Mouse (Mus musculus) layer of hippocampus, adult 9-10 months (tissue): ENCODE data around the gene Olfr766-ps1.
"Not testable (repeated sequence)": the region's sequence is repeated elsewhere in the genome, so short reads cannot be mapped to it uniquely, and the experiment has no call there.

Source experiments
- DNase-seq: peaks from one replicate; pipeline ENCODE4 v3.0.0; 2022; ENCODE audit warnings: low spot score

Olfr766-ps1 gene

DNA sequence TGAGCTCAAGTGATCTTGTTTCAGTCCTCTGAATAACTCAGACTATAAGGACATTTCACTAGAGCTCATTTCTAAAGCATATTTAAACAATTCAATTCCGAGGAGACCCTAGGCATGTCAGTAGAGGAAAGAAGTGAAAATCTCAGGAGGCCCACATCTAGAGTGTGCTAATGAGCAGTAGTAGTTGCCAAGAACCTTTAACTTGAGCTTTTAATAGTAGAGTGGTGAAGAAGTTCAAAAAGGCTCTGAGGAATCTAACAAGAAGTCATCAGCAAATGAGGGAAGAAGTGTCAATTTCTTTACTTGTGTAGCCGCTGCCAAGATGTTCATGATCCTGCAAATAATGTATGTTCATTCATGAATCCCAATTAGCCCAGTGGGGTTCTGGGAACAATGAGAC lies at the start of gene Olfr766-ps1:
Olfr766-ps1 (minus strand) TSS at position 101 of the 400 bp plus-strand sequence.
- no peak for DNase-seq

DNA sequence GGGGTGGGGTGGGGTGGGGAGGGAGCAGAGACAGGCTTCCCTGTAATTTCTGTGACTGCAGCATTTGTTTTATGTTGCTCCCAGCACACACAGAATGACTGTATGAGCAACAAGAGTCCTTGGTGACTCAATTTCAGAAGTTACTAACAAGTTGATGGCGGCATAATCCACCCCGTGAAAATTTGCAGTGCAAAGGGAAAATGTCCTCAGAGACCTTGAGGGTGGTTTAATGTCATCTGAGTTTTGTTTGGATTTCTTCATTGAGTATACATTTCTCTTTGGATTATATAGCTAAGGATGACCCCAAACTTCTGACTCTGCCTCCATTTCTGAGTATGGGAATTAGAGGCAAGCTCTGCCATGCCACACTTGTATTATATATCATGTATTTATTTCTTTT lies 49.0 kb upstream of the Olfr766-ps1 start, which contains the start of gene Olfr769:
Olfr769 (minus strand) TSS at position 101 of the 400 bp plus-strand sequence.
- no peak for DNase-seq

DNA sequence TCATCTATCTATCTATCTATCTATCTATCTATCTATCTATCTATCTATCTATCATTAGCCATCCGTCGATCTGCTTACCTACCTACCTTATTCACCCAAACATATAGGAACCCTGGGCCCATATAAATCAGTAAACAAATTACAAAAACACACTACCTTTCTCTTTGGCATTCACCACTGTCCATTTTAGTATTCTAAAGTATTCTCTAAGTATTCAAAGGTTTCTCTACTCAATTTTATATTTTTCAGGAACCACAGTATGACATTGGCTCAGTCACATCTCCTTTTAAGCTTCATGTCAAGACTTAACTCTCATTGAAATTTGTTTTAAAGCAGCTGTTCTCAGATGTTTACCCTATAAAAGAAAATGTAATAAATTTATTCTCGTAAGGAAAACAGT lies 46.4 kb upstream of the Olfr766-ps1 start:
- no peak for DNase-seq

DNA sequence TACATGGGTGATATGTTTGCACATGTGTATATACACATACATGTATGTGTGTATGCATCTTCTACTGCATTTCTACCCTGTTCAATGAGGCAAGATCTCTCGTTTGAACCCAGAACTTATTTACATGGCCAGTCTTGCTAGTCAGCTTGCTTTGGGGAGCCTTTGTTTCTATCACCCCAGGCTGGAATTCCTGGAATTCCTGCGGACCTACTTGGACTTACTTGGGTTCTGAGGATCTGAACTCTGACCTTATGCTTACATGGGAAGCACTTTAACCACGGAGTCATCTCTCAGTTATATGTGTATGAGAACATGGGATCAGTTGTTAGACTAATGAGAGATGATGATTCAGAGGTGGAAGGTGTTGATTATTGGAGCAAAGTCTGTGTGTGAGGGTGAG lies 32.5 kb upstream of the Olfr766-ps1 start:
- DNase-seq = no peak

DNA sequence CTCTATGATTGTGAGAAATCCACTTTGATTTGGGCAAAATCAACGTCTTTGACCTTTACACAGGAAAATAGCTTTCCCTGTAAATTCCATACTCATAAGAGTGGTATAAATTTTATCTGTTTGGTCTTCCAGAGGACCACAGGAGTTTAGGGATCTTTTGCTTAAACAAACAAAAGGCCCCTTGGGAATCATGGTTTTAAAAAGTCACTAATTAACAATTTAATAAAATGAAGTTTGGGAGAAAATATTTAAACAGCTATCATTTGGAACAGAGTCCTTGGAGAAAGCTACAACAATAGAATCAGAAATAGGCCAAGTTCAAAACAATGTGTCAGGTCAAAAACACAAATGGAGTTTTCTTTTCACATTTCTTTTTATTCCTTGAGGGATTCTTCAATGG lies 30.5 kb upstream of the Olfr766-ps1 start, which contains the start of gene Olfr768:
Olfr768 (minus strand) TSS at position 101 of the 400 bp plus-strand sequence.
- DNase-seq = no peak

DNA sequence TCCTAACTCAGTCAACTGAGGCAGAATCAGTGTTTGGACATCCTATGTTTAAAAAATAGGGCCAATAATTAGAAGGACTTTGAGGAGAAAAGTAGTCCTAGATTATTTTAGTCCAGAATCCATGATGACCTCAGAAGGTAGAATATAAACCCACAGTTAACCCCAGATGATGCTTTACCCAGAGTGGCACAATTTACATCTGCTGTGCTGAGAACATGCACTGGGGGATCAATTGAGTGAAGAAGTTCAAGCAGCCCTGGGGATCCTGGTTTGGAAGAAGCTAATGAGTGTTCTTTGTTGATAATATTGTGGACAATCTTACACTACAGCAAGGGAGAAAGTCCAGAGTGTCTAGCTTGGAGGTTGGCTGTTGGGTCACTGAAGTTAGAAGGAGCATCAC lies 14.0 kb upstream of the Olfr766-ps1 start, which contains the start of gene Olfr767:
Olfr767 (minus strand) TSS at position 101 of the 400 bp plus-strand sequence.
- DNase-seq = not testable (repeated sequence)

DNA sequence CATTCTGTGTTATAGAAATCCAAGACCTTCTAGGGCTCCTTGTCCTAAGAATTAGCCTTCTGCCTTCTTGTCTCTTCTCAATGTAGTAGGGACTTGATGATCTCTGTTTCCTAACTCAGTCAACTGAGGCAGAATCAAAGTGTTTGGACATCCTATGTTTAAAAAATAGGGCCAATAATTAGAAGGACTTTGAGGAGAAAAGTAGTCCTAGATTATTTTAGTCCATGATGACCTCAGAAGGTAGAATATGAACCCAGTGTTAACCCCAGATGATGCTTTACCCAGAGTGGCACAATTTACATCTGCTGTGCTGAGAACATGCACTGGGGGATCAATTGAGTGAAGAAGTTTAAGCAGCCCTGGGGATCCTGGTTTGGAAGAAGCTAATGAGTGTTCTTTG lies 18.9 kb downstream of the Olfr766-ps1 start, which contains the start of gene Olfr765:
Olfr765 (minus strand) TSS at position 101 of the 400 bp plus-strand sequence.
- DNase-seq = not testable (repeated sequence)

DNA sequence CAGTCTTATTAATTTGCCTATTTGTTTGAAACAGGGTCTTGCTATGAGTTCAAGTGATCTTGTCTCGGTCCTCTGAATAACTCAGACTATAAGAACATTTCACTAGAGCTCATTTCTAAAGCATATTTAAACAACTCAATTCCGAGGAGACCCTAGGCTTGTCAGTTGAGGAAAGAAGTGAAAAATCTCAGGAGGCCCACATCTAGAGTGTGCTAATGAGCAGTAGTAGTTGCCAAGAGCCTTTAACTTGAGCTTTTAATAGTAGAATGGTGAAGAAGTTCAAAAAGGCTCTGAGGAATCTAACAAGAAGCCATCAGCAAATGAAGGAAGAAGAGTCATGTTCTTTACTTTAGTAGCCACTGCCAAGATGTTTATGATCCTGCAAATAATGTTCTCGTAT lies 29.0 kb downstream of the Olfr766-ps1 start, which contains the start of gene Olfr764-ps1:
Olfr764-ps1 (minus strand) TSS at position 101 of the 400 bp plus-strand sequence.
- no peak for DNase-seq

DNA sequence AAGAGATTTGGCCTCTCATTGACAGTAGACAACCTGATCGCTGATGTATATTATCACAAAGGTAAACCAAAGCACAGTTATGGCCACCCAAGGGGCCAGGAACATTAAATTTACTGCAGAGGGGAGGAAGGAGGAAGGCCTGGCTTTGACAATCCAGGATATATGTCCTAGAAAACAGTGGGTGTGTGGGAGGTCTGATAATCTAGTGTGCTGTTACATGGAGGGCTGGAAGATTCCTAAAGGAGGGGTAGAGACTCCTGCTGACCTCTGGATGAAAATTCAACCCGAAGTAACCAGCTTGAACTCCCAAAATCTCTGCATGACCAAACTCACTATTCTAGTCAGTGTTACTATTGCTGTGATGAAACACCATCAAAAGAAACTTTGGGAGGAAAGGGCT lies 40.4 kb downstream of the Olfr766-ps1 start:
- no peak for DNase-seq

DNA sequence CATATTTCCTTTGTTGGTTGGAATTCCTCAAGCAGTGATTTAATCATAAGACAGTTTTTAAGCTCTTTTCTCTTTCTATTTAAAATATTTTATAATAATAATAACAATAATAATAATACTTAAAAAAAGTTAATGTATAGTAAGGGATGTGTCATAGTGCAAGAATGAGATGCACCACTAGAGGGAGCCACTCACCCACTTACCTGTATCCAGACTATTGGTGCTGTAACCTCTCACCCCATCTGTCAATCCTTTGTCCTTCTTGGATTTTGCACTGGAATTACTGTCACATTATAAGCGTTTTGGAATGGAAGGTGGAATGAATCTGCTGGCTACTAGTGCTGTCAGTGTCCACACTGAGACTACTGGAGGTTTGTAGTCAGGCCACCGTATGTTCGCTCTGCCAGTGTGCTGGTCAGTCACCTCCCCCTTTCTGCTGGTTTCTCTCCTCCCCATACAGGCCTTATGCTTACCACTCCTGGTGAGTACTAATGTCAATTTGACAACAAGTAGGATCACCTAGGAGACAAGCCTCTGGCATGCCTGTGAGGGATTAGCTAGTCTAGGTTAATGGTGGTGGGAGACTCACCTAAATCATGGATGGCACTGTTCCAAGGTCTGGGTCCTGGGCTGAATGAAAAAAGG lies 42.6 kb downstream of the Olfr766-ps1 start:
- DNase-seq = peak; percentile 32

DNA sequence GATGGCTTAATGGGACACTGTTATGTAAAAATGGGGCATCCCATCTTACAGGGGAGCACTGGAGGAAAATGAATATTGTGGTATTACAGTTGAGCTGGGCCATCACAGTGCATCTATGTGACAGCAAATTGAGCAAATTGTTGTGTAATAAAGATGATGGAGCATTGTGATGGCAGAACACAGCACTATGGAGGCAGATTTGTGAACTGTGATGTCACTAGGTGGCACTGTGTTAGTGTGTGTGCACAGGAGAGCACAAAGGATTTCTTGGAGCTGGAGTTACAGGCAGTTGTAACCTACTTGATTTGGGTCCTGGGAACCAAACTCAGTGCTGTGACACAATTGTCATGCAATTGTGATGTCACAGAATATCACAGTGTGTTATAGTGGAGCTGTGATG lies 45.5 kb downstream of the Olfr766-ps1 start:
- DNase-seq = no peak

DNA sequence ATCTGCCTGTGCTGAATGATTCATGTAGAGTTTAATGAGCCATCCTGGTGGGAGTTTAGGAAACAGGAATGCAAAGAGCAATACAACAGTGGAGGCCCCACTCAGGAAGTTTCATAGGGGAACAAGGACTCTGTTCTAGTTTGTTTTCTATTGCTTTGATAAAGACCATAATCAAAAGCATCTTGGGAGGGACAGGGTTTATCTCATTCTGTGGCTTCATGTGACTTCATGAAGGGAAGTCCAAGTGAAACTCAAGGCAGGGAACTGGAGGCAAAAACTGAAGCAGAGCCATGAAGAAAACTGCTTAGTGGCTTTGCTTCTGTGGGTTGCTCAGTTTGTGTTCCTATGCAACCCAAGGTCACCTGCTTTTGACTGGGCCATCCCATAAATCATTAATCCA lies 54.3 kb downstream of the Olfr766-ps1 start:
- no peak for DNase-seq
